Mouse (Mus musculus) bone marrow, adult 2 months (tissue): ENCODE results near the gene Rdh12.

Experiments used
- CTCF ChIP-seq: fragments of 200-500 bp; IDR thresholded peaks from 2 replicates; pipeline ENCODE4 v1.5.1; 2011; ENCODE audit warnings: low read length, control low read depth; ENCODE audit not compliant: control insufficient read depth, insufficient read depth
- POLR2A ChIP-seq: fragments of 200-500 bp; IDR thresholded peaks from 2 replicates; pipeline ENCODE4 v1.6.1; 2011; ENCODE audit warnings: low read depth, mild to moderate bottlenecking, control low read depth, low read length, borderline replicate concordance; ENCODE audit not compliant: control insufficient read depth

DNA sequence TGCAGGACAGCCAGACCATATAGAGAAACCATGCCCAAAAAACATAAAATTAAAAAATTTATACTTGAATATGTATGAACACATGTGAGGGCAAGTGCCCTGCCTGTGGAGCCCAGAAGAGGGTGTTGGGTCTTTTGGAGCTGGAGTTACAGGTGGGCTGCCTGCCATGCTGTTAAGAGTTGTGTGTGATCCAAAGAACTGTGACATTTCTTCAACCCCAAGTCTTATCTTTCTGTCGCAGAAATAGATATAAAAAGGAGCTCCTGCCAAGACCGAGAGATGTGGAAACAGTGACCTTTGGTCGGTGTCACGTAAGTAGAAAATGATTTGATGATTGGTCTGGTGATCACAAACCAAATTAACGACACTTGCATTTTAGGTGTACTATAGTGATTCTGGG is 35.0 kb upstream of the Rdh12 start:
- TF ChIP-seq CTCF (no peak), POLR2A (no peak)
